Mouse (Mus musculus) liver, embryonic 14.5 days (tissue): ENCODE results near the gene Ndp. TPM values are rescaled to one million over a fixed set of nuclear protein-coding genes. Genes with fewer than 3 reads are reported as not detected.

Experiments
- ATAC-seq: fragments of 200-750 bp; cut with Nextera tagmentation; 2 replicates; pipeline ENCODE4 v1.8.0; 2017; ENCODE audit warnings: moderate number of reproducible peaks, mild to moderate bottlenecking, moderate library complexity; ENCODE audit not compliant: insufficient read depth
- DNase-seq, 3 experiments: peaks; one replicate each; pipeline ENCODE4 v3.0.0-alpha.2; 2012 to 2013; ENCODE audit warnings: low read depth in 3 of 3, low spot score in 3 of 3
- H3K27ac ChIP-seq: fragments of 300-500 bp; sonication (generic); 2 replicates; pipeline ENCODE4 v1.5.1; 2014; ENCODE audit warnings: moderate library complexity, mild to moderate bottlenecking, control low read depth, inconsistent platforms
- H3K27me3 ChIP-seq: fragments of 300-500 bp; sonication (generic); 2 replicates; pipeline ENCODE4 v1.6.1; 2014; ENCODE audit warnings: mild to moderate bottlenecking, low read length, moderate library complexity; ENCODE audit not compliant: control insufficient read depth, insufficient read depth
- H3K36me3 ChIP-seq: fragments of 300-500 bp; sonication (generic); replicated peaks from 2 replicates; pipeline ENCODE4 v1.6.1; 2014; ENCODE audit warnings: low read depth; ENCODE audit not compliant: control insufficient read depth, insufficient read depth
- H3K4me1 ChIP-seq, 2 experiments: fragments of 200-500 bp in 1 of 2; fragments of 300-500 bp in 1 of 2; sonication (generic) in 1 of 2; replicated peaks; 2 replicates each; pipeline ENCODE4 v1.6.1; 2012 to 2014; ENCODE audit warnings: antibody characterized with exemption in 1 of 2, inconsistent platforms in 1 of 2, low read length in 1 of 2; ENCODE audit not compliant: control insufficient read depth in 2 of 2, insufficient read depth in 2 of 2
- H3K4me2 ChIP-seq: fragments of 300-500 bp; sonication (generic); 2 replicates; pipeline ENCODE4 v1.6.1; 2014; ENCODE audit warnings: low read depth, mild to moderate bottlenecking, control low read depth, moderate library complexity
- H3K4me3 ChIP-seq, 2 experiments: fragments of 200-500 bp in 1 of 2; fragments of 300-500 bp in 1 of 2; sonication (generic) in 1 of 2; 2 replicates each; pipeline ENCODE4 v1.5.1; 2012 to 2014; ENCODE audit warnings: low read depth in 2 of 2, low read length in 2 of 2, mild to moderate bottlenecking in 2 of 2, control low read depth in 1 of 2, inconsistent platforms in 1 of 2, moderate library complexity in 1 of 2; ENCODE audit not compliant: insufficient read depth in 1 of 2
- H3K9ac ChIP-seq: fragments of 300-500 bp; sonication (generic); replicated peaks from 2 replicates; pipeline ENCODE4 v1.6.1; 2014; ENCODE audit warnings: mild to moderate bottlenecking, control low read depth, moderate library complexity
- H3K9me3 ChIP-seq: fragments of 300-500 bp; sonication (generic); 2 replicates; pipeline ENCODE4 v1.6.1; 2016; ENCODE audit warnings: low read length, mixed read lengths; ENCODE audit not compliant: control insufficient read depth
- CTCF ChIP-seq: IDR thresholded peaks from 2 replicates; pipeline ENCODE4 v1.5.1; 2016; ENCODE audit warnings: antibody characterized with exemption, low read depth, control low read depth
- EP300 ChIP-seq: IDR thresholded peaks from 2 replicates; pipeline ENCODE4 v1.6.1; 2016; ENCODE audit warnings: antibody characterized with exemption, low read depth
- WGBS: fragments of 180-500 bp; shearing (Covaris S2); extraction: QIAGEN DNeasy Blood & Tissue Kit; methylation state at CpG from one replicate; pipeline ENCODE4 v1.1.7; 2014; ENCODE audit not compliant: insufficient replicate concordance; 5-methylcytosine and 5-hydroxymethylcytosine counted together
- polyA plus RNA-seq, 2 experiments: library from polyadenylated mRNA; depleted of rRNA in 1 of 2; stranded (reverse) in 1 of 2; unstranded in 1 of 2; fragments of >200 nt; fragmentation: Nextera tagmentation in 1 of 2; extraction: Ambion mirVana in 1 of 2; gene quantifications; 2 replicates each; pipeline versions ENCODE4 v1.2.1 to v1.2.3; 2012 to 2014

Gene Ndp
- polyA plus RNA-seq, 2 experiments, result not detected

GRCm38 (mm10) chrX:16860244-16860643 lies 51.3 kb downstream of the Ndp start:
- no peaks in the 10 kb centered on the region for H3K4me1 ChIP-seq
- H3K36me3 ChIP-seq, result no peaks in the 10 kb centered on the region
- H3K27ac ChIP-seq, result no peak overlapping the region
- no peak overlapping the region for H3K4me3 ChIP-seq
- H3K4me2 ChIP-seq, result no peak overlapping the region
- no peak for DNase-seq
- H3K9me3 ChIP-seq, result no peaks in the 10 kb centered on the region
- TF ChIP-seq EP300, result no peak
- TF ChIP-seq CTCF, result no peak; the same call in 1 of the 2 replicates
- H3K27me3 ChIP-seq, result no peaks in the 10 kb centered on the region
- ATAC-seq, result no peak
- H3K9ac ChIP-seq, result no peak overlapping the region

GRCm38 (mm10) chrX:16846034-16846433 lies 65.5 kb downstream of the Ndp start:
- Histone ChIP-seq H3K4me1 (no peaks in the 10 kb centered on the region), H3K4me3 (no peak overlapping the region), H3K27me3 (no peaks in the 10 kb centered on the region), H3K4me2 (no peak overlapping the region), H3K27ac (no peak overlapping the region), H3K9me3 (no peaks in the 10 kb centered on the region), H3K9ac (no peak overlapping the region), H3K36me3 (no peaks in the 10 kb centered on the region)
- no peak for DNase-seq
- no peak for ATAC-seq
- WGBS, result 58% methylated on average over 2 of the region's 2 CpGs
- TF ChIP-seq CTCF (no peak), EP300 (no peak)

GRCm38 (mm10) chrX:16841443-16841842 lies 70.1 kb downstream of the Ndp start:
- H3K4me3 ChIP-seq, result no peak overlapping the region
- no peak overlapping the region for H3K27ac ChIP-seq
- no peak overlapping the region for H3K4me2 ChIP-seq
- no peak for TF ChIP-seq EP300
- TF ChIP-seq CTCF, result no peak
- DNase-seq (no peak), ATAC-seq (no peak)
- no peak overlapping the region for H3K9ac ChIP-seq
- no peaks in the 10 kb centered on the region for H3K9me3 ChIP-seq
- H3K4me1 ChIP-seq, result no peaks in the 10 kb centered on the region
- WGBS, result 32% methylated on average over 2 of the region's 2 CpGs
- no peaks in the 10 kb centered on the region for H3K36me3 ChIP-seq
- H3K27me3 ChIP-seq, result no peaks in the 10 kb centered on the region

GRCm38 (mm10) chrX:16837293-16837692 lies 74.3 kb downstream of the Ndp start:
- TF ChIP-seq CTCF (no peak), EP300 (no peak)
- Histone ChIP-seq H3K9me3 (no peaks in the 10 kb centered on the region), H3K27me3 (no peaks in the 10 kb centered on the region), H3K4me3 (no peak overlapping the region), H3K36me3 (no peaks in the 10 kb centered on the region), H3K4me1 (no peaks in the 10 kb centered on the region), H3K27ac (no peak overlapping the region), H3K4me2 (no peak overlapping the region), H3K9ac (no peak overlapping the region)
- WGBS, result 45% methylated on average over 1 of the region's 1 CpGs
- DNase-seq (no peak), ATAC-seq (no peak)

- no peak for TF ChIP-seq CTCF
- TF ChIP-seq EP300, result no peak
- H3K27ac ChIP-seq, result no peak overlapping the region
- H3K4me1 ChIP-seq, result no peaks in the 10 kb centered on the region
- H3K27me3 ChIP-seq, result no peaks in the 10 kb centered on the region
- no peaks in the 10 kb centered on the region for H3K9me3 ChIP-seq
- H3K9ac ChIP-seq, result no peak overlapping the region
- ATAC-seq (no peak), DNase-seq (no peak)
- H3K4me2 ChIP-seq, result no peak overlapping the region
- H3K4me3 ChIP-seq, result no peak overlapping the region
- H3K36me3 ChIP-seq, result no peaks in the 10 kb centered on the region
Observed at GRCm38 (mm10) chrX:16836488-16837082, 75.0 kb downstream of the Ndp start.

Other genes with a start within 250 kb of the Ndp start
- 15.5 and 19.8 TPM in 2 replicates for gene Maob, start 94.4 kb downstream of the Ndp start, polyA plus RNA-seq (2012; rRNA removed)
- gene Maob, start 94.4 kb downstream of the Ndp start, polyA plus RNA-seq (2014; fragmentation: Nextera tagmentation; extraction: Ambion mirVana), result 40.1 and 42.9 TPM in 2 replicates